Mouse (Mus musculus) C2C12 (cell line): ENCODE data around the gene Habp2.

Experiments
- CTCF ChIP-seq: IDR thresholded peaks from one replicate; pipeline ENCODE4 v1.5.1; 2011; ENCODE audit not compliant: control insufficient read depth, insufficient read depth, insufficient read length
- USF1 ChIP-seq: IDR thresholded peaks from one replicate; pipeline ENCODE4 v1.6.1; 2011; ENCODE audit warnings: low read depth, mild to moderate bottlenecking, control low read depth, moderate library complexity

DNA sequence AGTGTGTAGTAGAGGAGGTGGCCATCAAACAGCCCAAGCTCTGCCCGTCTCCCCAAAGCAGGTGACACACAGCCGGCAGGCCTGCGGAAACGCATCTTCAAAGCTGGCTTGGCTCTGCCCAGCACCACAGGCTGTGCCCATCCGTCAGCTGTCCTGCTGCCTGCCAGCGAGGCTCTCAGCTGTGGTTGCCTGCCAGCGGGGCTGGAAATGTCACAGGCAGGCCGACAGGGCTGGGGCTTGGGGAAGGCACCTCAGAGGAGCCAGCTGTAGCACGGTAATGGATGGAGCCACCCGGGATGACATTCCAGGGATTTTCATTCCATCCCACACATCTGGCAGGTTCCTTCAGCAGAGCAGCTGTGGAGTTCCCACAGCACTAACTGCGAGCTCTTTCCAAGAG, 13.9 kb downstream of the Habp2 start:
- TF ChIP-seq CTCF, result no peak
- no peak for TF ChIP-seq USF1
